Mouse (Mus musculus) frontal cortex, postnatal 10 days (tissue): Measurements from ENCODE around the gene Gm47996.
"Not testable (repeated sequence)": the region's sequence is repeated elsewhere in the genome, so short reads cannot be mapped to it uniquely, and the experiment has no call there.

Experiments
- DNase-seq, 2 experiments: peaks; one replicate each; pipeline ENCODE4 v3.0.0; 2022; ENCODE audit warnings: low spot score in 2 of 2, mixed read lengths in 1 of 2

Gm47996 gene

GRCm38 (mm10) chr1:151209824-151210355 is at the start of gene Gm47996:
Gene Gm47996 (plus strand): TSS chr1:151210131.
- DNase-seq = not testable (repeated sequence)

- no peak for DNase-seq
These were observed 43.9 kb upstream of the Gm47996 start for GRCm38 (mm10) chr1:151166031-151166430.

GRCm38 (mm10) chr1:151167297-151168047 is 42.5 kb upstream of the Gm47996 start:
- peak in 1 of 2 experiments; percentile 20 for DNase-seq

- no peak for DNase-seq
These were observed 41.3 kb upstream of the Gm47996 start for GRCm38 (mm10) chr1:151168637-151169036.

- DNase-seq = no peak
These were observed 38.1 kb upstream of the Gm47996 start for GRCm38 (mm10) chr1:151171572-151172461.

GRCm38 (mm10) chr1:151177030-151177936 is 32.6 kb upstream of the Gm47996 start:
- DNase-seq = no peak

- DNase-seq = no peak
These were observed 32.0 kb upstream of the Gm47996 start for GRCm38 (mm10) chr1:151177937-151178271.

GRCm38 (mm10) chr1:151178505-151179083 is 31.3 kb upstream of the Gm47996 start:
- no peak for DNase-seq

- DNase-seq = no peak
These were observed 29.8 kb upstream of the Gm47996 start for GRCm38 (mm10) chr1:151180167-151180566.

- DNase-seq = not testable (repeated sequence)
These were observed 27.7 kb upstream of the Gm47996 start, which contains the start of gene Gm47985 for GRCm38 (mm10) chr1:151182266-151182665. Gene Gm47985 (plus strand): TSS chr1:151182537.

- not testable (repeated sequence) for DNase-seq
These were observed 23.7 kb upstream of the Gm47996 start for GRCm38 (mm10) chr1:151186186-151186585.

GRCm38 (mm10) chr1:151186879-151187424 is 23.0 kb upstream of the Gm47996 start:
- DNase-seq = not testable (repeated sequence)

- no peak for DNase-seq
These were observed 21.5 kb upstream of the Gm47996 start for GRCm38 (mm10) chr1:151188469-151188868.

GRCm38 (mm10) chr1:151192075-151192474 is 17.9 kb upstream of the Gm47996 start, which contains the start of gene Gm8947:
Gene Gm8947 (plus strand): TSS chr1:151192376.
- not testable (repeated sequence) for DNase-seq

GRCm38 (mm10) chr1:151192739-151193138 is 17.2 kb upstream of the Gm47996 start:
- DNase-seq = not testable (repeated sequence)

GRCm38 (mm10) chr1:151195986-151196385 is 13.9 kb upstream of the Gm47996 start:
- not testable (repeated sequence) for DNase-seq

- not testable (repeated sequence) for DNase-seq
These were observed 13.2 kb upstream of the Gm47996 start for GRCm38 (mm10) chr1:151196690-151197089.

- DNase-seq = not testable (repeated sequence)
These were observed 11.8 kb upstream of the Gm47996 start, which contains the start of gene Gm47995 for GRCm38 (mm10) chr1:151198120-151198519. Gene Gm47995 (plus strand): TSS chr1:151198448.

- DNase-seq = not testable (repeated sequence)
These were observed 9.3 kb upstream of the Gm47996 start for GRCm38 (mm10) chr1:151200620-151201019.

- DNase-seq = not testable (repeated sequence)
These were observed 7.2 kb upstream of the Gm47996 start for GRCm38 (mm10) chr1:151202771-151203170.
